8 mouse cellular contexts compared by ENCODE assay signal in genomic region chr4:138494905-138495304, GRCm38 (mm10). TPM values are rescaled to one million over a fixed set of nuclear protein-coding genes. Genes with fewer than 3 reads are reported as not detected.
DNase-seq lines count a peak whose midpoint lies in the region; ATAC-seq lines count a peak whose summit lies in the region.
"Had no signal": no experiment of that assay in that cellular context is flagged by ENCODE, and none has a peak within 500 bp of the region (broad histone marks: within the 10 kb centered on the region; RNA-seq: fewer than 3 reads in every experiment).

No protein-coding gene starts in this region.

- no peaks in the 10 kb centered on the region for H3K36me3 ChIP-seq in neural tube, embryonic 15.5 days
- H3K36me3 ChIP-seq: heart, embryonic 15.5 days had no signal

- ATAC-seq in neural tube, embryonic 15.5 days (ENCODE audit: low FRiP score) = peak; percentile 55; the same call in 1 of the 2 replicates

- H3K27me3 ChIP-seq in neural tube, embryonic 15.5 days (replicated peaks) = no peaks in the 10 kb centered on the region

- no peak overlapping the region for H3K9ac ChIP-seq in neural tube, embryonic 15.5 days (replicated peaks)
- H3K9ac ChIP-seq: heart, embryonic 15.5 days had no signal

- 2% methylated on average over 5 of the region's 5 CpGs for WGBS in neural tube, embryonic 15.5 days

- H3K27ac ChIP-seq in neural tube, embryonic 15.5 days (replicated peaks) = peak overlapping the region; percentile 42
- H3K27ac ChIP-seq: heart, embryonic 15.5 days had no signal

- H3K9me3 ChIP-seq in neural tube, embryonic 15.5 days (replicated peaks) = no peaks in the 10 kb centered on the region
- H3K9me3 ChIP-seq: heart, embryonic 15.5 days had no signal

- H3K4me3 ChIP-seq in neural tube, embryonic 15.5 days (replicated peaks) = no peak overlapping the region

- H3K4me1 ChIP-seq in neural tube, embryonic 15.5 days = peaks cover 37% of the 10 kb centered on the region

- H3K4me2 ChIP-seq in neural tube, embryonic 15.5 days = no peak overlapping the region

- DNase-seq in right cerebral cortex, postnatal 10 days (ENCODE audit: low spot score in 2 of 2) = peak; percentile 80 to 86
- no peak for DNase-seq in right cerebral cortex, adult 2 months (ENCODE audit: low spot score in 2 of 2)
- peak; percentile 41 for DNase-seq in gastrocnemius, postnatal 10 days
- DNase-seq in layer of hippocampus, postnatal 36 days = peak; percentile 57 to 67
- no peak for DNase-seq in cerebellum, adult 9-10 months
- no peak for DNase-seq in kidney, postnatal 14 days

RNA-seq across cellular contexts. Expression of gene Camk2n1, which starts 40.8 kb away (rescaled TPM):
- 1 to 10 TPM; 5.9 to 7.2 TPM for total RNA-seq in gastrocnemius, postnatal 10 days (2021)
- total RNA-seq in layer of hippocampus, postnatal 36 days (2021) = 100 to 1,000 TPM; 359 to 375 TPM
- 18.9 and 23.1 TPM in 2 replicates for polyA plus RNA-seq in neural tube, embryonic 15.5 days (2015; fragmentation: Nextera tagmentation; extraction: Ambion mirVana)

Comparison
In these comparisons a context has a peak if more than half of its experiments do, and no peak if none do; other contexts are left out.
1. DNase-seq: peak in right cerebral cortex, postnatal 10 days (2 of 2), gastrocnemius, postnatal 10 days (single experiment) and layer of hippocampus, postnatal 36 days (2 of 2); none in right cerebral cortex, adult 2 months (0 of 2), cerebellum, adult 9-10 months (single experiment) and kidney, postnatal 14 days (single experiment).
2. RNA of gene Camk2n1, which starts 40.8 kb away (total RNA-seq): 359 to 375 TPM in layer of hippocampus, postnatal 36 days; 5.9 to 7.2 TPM in gastrocnemius, postnatal 10 days; every median in the first group is over 10 times any median in the second.